Mouse (Mus musculus): Measurements from ENCODE around the gene Mrm1. TPM values are rescaled to one million over a fixed set of nuclear protein-coding genes. Genes with fewer than 3 reads are reported as not detected.

Mrm1 gene
- polyA plus RNA-seq, 1 experiment from 2014 or later: 9.4 TPM

Other genes with a start within 250 kb of the Mrm1 start
- gene Dhrs11, start 9.5 kb upstream of the Mrm1 start, polyA plus RNA-seq (2016; fragmentation: Nextera tagmentation; extraction: Ambion mirVana): 12.6 and 14.2 TPM in 2 replicates
- 53.6 and 61.5 TPM in 2 replicates for gene Ggnbp2, start 51.3 kb upstream of the Mrm1 start, polyA plus RNA-seq (2016; fragmentation: Nextera tagmentation; extraction: Ambion mirVana)
- 16.4 and 16.9 TPM in 2 replicates for gene Myo19, start 60.6 kb upstream of the Mrm1 start, polyA plus RNA-seq (2016; fragmentation: Nextera tagmentation; extraction: Ambion mirVana)
- gene Pigw, start 60.8 kb upstream of the Mrm1 start, polyA plus RNA-seq (2016; fragmentation: Nextera tagmentation; extraction: Ambion mirVana): 2.1 and 3.1 TPM in 2 replicates
- gene Znhit3, start 96.9 kb upstream of the Mrm1 start, polyA plus RNA-seq (2016; fragmentation: Nextera tagmentation; extraction: Ambion mirVana): 91.5 and 103 TPM in 2 replicates
- 0.20 and 0.97 TPM in 2 replicates for gene Car4, start 138.3 kb upstream of the Mrm1 start, polyA plus RNA-seq (2016; fragmentation: Nextera tagmentation; extraction: Ambion mirVana)